Mouse (Mus musculus) effector memory CD4-positive, alpha-beta T cell, adult 7 months (primary cell): ENCODE data around the gene Cdh1. TPM values are rescaled to one million over a fixed set of nuclear protein-coding genes. Genes with fewer than 3 reads are reported as not detected.

ENCODE experiments used
- polyA plus RNA-seq: library from polyadenylated mRNA; unstranded; fragments of 100-300 nt; shearing (Covaris generic); gene quantifications from one replicate; pipeline ENCODE4 v1.2.1, GENCODE M21; 2017

Cdh1 gene
- polyA plus RNA-seq = 3.4 TPM

DNA sequence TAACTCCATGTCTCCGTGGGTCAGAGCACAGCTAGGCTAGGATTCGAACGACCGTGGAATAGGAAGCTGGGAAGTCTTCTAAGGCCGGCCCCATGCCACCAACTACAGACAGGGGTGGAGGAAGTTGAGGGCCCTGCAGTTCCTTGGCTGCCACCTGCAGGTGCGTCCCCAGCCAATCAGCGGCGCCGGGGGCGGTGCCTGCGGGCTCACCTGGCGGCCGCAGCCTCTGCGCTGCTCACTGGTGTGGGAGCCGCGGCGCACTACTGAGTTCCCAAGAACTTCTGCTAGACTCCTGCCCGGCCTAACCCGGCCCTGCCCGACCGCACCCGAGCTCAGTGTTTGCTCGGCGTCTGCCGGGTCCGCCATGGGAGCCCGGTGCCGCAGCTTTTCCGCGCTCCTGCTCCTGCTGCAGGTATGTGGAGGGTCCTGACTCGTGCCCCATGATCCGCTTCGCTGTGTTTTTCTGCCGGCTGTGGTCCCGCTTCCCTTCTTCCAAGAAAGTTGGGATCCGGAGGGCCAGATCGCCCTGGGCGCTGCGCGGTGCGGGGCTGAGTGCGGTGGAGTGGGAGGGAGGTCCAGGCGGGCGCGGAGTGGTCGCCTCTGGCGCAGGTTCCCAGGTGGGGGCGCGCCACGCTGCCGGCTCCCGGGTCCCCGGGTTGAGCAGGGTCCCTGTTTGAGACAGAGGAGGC is at the start of gene Cdh1:
Cdh1 (plus strand) TSS at position 221 of the 689 bp plus-strand sequence.

DNA sequence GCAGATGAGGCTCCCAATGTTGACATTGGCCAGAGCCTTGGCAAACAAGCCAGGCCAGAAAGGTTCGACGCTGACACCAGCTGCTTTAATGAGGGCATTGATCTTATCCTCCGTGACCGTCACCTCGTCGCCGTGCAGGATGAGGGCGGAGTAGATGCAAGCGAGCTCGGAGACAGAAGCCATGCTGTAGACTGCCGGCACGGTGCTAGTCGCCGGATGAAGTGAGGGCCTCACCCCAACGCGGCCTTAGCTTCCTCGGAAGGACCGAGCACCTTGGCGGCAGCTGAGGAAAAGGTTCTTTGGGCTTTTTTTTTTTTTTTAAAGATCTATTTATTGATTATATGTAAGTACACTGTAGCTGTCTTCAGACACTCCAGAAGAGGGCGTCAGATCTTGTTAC is 30.0 kb upstream of the Cdh1 start, which contains the start of gene Gm10073:
Gm10073 (minus strand) TSS at position 294 of the 400 bp plus-strand sequence.

DNA sequence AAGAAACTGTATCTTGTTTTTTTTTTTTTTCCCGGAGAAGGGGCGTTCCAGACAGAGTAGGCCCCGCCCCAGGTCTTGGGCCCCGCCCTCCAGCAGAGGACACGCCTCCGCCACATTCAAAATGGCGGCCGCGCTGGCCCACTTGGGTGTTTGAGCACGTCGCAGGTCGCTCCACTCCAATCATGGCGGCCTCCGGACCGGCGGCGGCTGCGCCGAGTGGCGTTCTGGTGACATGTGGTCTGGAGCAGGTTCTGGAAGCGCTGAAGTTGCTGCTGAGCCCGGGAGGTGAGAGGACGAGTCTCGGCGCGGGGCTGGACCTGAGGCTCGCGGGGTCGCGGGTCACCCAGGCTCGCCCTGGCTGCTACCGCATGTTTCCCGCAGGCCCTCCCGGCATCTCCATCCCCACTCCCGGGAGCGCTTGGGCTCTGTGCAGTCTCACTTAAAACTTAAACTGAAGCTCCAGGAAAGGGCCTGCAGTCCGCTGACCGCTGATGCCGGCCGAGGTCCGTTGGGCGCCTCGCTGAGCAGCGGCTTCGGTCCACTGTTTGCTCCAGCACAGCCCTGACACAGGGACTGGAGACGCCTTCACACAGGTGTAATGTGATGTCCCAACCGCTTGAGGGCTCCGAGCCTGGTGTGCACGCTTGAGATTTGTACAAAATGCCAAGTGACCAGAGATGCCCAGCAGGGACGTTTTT is 80.0 kb downstream of the Cdh1 start, which contains the start of gene Tango6:
Tango6 (plus strand) TSS at position 98 of the 698 bp plus-strand sequence.

Other genes starting within 250 kb of the Cdh1 start
- 1.6 TPM for gene Zfp90, start 188.0 kb upstream of the Cdh1 start, polyA plus RNA-seq
- gene 6030452D12Rik, start 102.8 kb upstream of the Cdh1 start, polyA plus RNA-seq = not detected
- gene Cdh3, start 92.5 kb upstream of the Cdh1 start, polyA plus RNA-seq = 0.11 TPM
- 5.7 TPM for gene Gm10073, start 29.9 kb upstream of the Cdh1 start, polyA plus RNA-seq
- 8.1 TPM for gene Tango6, start 79.7 kb downstream of the Cdh1 start, polyA plus RNA-seq